Mouse (Mus musculus): ENCODE data around the gene Gprc5a. TPM values are rescaled to one million over a fixed set of nuclear protein-coding genes. Genes with fewer than 3 reads are reported as not detected.
A peak's percentile ranks its signal among the peaks of the same experiment; 100 is the strongest.

Gprc5a gene
- under 1 TPM; 0.21 to 0.26 TPM for total RNA-seq (2021)

GRCm38 (mm10) chr6:135065236-135065957, at the start of gene Gprc5a:
TSS of gene Gprc5a (plus strand) at chr6:135065651.
- intact Hi-C loops (cut with DNase I): no loop called here
- peak in 1 of 2 experiments; percentile 47 for DNase-seq (ENCODE audit: extremely low spot score in 1 of 2, low spot score in 2 of 2)

DNA sequence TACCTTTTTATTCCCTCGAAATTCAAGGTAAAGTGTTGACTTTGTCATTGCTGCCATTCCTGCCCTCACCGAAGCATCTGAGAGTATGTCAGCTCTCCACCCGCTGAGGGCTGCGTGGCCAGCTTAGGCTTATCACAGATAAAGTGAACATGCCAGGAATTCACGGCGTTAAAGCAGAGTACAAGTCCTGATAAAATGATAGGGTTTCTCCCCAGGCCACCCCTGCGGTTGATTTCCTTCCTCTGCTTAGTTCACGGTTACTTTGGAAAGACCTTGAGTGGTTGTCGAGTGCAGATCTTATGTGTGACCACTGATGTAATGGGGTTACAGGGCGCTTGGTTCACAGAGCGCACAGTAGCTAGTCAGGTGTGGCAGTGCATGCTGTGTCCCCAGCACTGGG, 48.2 kb upstream of the Gprc5a start:
- no peak for DNase-seq (ENCODE audit: extremely low spot score in 1 of 2, low spot score in 2 of 2)
- intact Hi-C loops (cut with DNase I): no loop called here

DNA sequence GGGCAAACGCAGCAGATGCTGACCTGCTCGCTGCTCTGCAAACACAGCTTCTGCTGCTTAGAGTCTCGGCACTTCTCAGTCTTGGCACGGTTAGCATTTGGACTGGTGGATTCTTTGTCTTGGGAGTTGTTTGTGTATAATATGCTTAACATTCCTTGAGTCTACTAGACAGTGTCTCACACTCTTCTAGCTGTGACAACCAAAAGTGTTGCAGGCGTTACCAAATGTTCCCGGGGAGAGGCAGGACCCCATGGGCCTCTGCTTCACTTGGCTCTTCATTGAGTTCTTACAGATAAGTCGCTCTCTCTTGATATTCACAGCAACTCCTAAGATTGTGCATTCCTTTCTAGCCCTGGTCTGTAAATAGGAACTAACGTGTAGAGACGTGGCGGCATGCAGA, 45.9 kb upstream of the Gprc5a start:
- DNase-seq (ENCODE audit: extremely low spot score in 1 of 2, low spot score in 2 of 2): no peak
- intact Hi-C loops (cut with DNase I): no loop called here

- intact Hi-C loops (cut with DNase I): no loop called here
- no peak for DNase-seq (ENCODE audit: extremely low spot score in 1 of 2, low spot score in 2 of 2)
These were observed 43.8 kb upstream of the Gprc5a start for GRCm38 (mm10) chr6:135021633-135022032.

GRCm38 (mm10) chr6:135023379-135023778, 42.1 kb upstream of the Gprc5a start:
- intact Hi-C loops (cut with DNase I): no loop called here
- DNase-seq (ENCODE audit: extremely low spot score in 1 of 2, low spot score in 2 of 2): no peak

GRCm38 (mm10) chr6:135024781-135025420, 40.5 kb upstream of the Gprc5a start:
- intact Hi-C loops (cut with DNase I): loop anchor here (5.0 kb wide), 1 partner anchor 57 kb away; no protein-coding TSS in a partner anchor
- DNase-seq (ENCODE audit: extremely low spot score in 1 of 2, low spot score in 2 of 2): no peak

DNA sequence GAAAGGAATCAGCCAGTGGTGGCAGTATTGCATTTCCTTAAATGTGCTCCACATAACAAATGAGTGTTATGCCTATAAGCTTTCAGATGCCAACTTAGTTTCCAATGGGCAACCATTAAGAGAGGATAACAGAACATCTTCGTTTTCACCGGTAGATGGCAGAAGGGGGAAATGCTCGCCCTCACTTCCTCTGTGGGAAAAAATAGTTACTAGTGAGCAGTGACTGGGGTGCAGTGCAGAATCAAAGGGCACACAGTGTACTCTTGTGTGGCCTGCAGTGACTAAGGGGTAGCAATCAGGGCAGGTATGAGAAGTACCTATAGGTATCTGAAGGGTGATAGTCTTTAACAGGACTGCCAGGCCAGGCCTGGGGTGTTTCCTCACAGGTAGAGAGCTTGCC, 39.2 kb upstream of the Gprc5a start:
- intact Hi-C loops (cut with DNase I): loop anchor here (5.0 kb wide), 1 partner anchor 56 kb away; no protein-coding TSS in a partner anchor
- peak in 1 of 2 experiments; percentile 48 for DNase-seq (ENCODE audit: extremely low spot score in 1 of 2, low spot score in 2 of 2)

DNA sequence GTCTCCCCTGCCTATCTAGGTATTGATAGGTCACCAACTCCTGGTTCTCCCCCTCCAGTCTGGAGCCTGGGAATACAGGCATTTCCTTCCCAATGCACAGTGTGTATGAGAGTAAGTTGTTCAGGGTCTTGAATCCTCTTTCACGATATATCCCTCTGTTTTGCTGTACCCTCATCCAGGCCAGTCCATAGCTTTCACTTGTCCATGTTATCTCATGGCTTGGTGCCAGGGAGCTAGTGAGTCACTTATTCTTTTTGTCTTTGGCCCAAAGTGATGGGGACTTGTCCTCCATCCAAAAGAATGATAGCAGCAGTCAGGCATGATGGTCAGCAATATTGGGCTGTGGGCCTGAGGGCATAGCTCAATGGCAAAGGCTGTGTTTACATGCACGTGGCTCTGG, 38.7 kb upstream of the Gprc5a start:
- intact Hi-C loops (cut with DNase I): loop anchor here (5.0 kb wide), 1 partner anchor 56 kb away; no protein-coding TSS in a partner anchor

DNA sequence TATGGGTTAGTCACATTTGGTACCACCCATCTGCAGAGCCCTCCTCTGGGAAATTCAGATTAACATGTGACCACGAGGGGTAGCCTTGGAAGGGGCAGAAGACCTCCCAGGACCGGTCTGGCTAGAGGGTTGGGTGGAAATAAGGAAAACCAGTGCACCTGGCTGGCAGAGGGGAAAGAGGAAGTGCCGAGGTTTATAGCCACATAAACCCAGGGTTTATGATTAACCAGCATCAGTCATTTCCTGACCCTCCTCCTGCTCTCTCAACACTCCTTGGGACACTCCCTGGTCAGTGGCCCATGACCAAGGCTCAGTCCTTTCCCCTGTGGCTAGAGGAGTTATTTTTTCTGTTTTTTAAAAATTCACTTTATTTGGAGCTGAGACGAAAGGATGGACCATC, 36.2 kb upstream of the Gprc5a start:
- no peak for DNase-seq (ENCODE audit: extremely low spot score in 1 of 2, low spot score in 2 of 2)
- intact Hi-C loops (cut with DNase I): loop anchor here (5.0 kb wide), 1 partner anchor 53 kb away; no protein-coding TSS in a partner anchor

More for the DNA sequence above, 38.7 kb upstream of the Gprc5a start:
- DNase-seq (ENCODE audit: extremely low spot score in 1 of 2, low spot score in 2 of 2): no peak

- DNase-seq (ENCODE audit: extremely low spot score in 1 of 2, low spot score in 2 of 2): no peak
- intact Hi-C loops (cut with DNase I): no loop called here
These were observed 26.8 kb upstream of the Gprc5a start for GRCm38 (mm10) chr6:135038674-135039073.

DNA sequence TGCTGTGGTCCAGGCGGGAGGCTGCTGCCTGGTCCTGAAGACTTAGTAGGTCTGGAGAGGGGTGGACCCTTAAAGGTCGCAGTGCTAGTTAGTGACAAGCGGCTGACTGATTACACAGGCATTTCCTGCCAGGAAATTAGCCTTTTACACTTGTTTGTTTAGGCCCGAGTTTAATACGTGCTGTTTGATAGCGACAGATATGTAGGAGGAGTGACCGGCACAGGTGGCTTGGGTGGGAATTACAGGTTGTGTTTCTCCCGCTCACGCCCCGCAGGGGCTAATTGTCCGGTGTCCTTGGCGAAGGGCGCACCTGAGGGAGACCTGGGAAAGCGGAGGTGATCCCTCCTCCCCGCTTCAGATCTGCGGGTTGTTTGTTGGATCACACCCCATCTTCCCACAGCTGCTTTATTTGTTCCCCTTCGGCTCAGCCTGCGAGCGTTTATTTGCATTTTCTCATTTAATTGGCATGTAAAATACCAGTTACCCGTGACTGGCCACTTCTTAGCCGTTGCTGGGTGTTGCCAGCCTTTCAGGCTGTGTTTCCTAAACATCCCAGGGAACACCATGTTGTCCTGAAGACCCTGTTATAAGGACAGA, 25.1 kb upstream of the Gprc5a start:
- intact Hi-C loops (cut with DNase I): no loop called here
- no peak for DNase-seq (ENCODE audit: extremely low spot score in 1 of 2, low spot score in 2 of 2)

GRCm38 (mm10) chr6:135041930-135042329, 23.5 kb upstream of the Gprc5a start:
- intact Hi-C loops (cut with DNase I): no loop called here

GRCm38 (mm10) chr6:135047276-135047675, 18.2 kb upstream of the Gprc5a start:
- DNase-seq (ENCODE audit: extremely low spot score in 1 of 2, low spot score in 2 of 2): no peak
- intact Hi-C loops (cut with DNase I): no loop called here

More at GRCm38 (mm10) chr6:135041930-135042329, 23.5 kb upstream of the Gprc5a start:
- no peak for DNase-seq (ENCODE audit: extremely low spot score in 1 of 2, low spot score in 2 of 2)

DNA sequence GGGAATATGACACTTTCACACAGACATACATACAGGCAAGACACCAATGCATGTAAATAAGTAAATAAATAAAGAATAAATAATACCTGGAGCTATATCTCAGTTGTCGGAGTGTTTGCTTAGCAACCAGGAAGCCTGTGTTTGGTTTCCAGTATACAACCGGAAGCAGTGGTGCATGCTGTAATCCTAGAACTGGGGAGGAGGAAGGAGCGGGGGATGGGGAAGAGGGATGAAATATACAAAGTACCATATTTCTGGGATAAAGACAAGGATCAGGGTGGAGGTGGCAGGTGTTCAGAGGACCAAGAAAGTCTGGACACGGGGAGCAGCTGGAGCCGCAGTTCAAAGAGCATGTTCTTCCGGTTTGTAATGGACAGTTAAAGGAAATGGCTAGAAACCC, 16.9 kb upstream of the Gprc5a start:
- DNase-seq (ENCODE audit: extremely low spot score in 1 of 2, low spot score in 2 of 2): no peak

DNA sequence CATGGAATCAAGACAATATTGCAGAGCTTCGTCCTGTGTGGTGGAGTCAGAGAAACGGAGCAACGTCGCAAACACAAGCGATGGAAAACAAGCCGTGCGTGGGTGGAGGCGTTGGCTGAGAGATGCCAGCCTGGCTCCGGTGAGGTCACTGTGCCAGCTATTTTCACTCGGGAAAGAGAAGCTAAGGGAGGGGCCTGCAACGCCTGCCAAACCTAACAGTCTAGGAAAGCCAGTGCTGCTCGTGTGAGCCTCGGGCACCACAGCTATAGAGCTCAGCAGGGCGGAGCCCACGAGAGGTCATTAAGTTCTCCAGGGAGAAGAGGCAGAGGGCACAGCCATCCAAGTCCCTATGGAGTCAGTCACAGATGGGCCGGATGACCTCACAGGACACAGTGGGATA, 16.5 kb upstream of the Gprc5a start:
- DNase-seq (ENCODE audit: extremely low spot score in 1 of 2, low spot score in 2 of 2): peak in 1 of 2 experiments; percentile 30
- intact Hi-C loops (cut with DNase I): no loop called here

More for the DNA sequence above, 16.9 kb upstream of the Gprc5a start:
- intact Hi-C loops (cut with DNase I): no loop called here

- no peak for DNase-seq (ENCODE audit: extremely low spot score in 1 of 2, low spot score in 2 of 2)
- intact Hi-C loops (cut with DNase I): no loop called here
These were observed 11.7 kb upstream of the Gprc5a start for GRCm38 (mm10) chr6:135053789-135054188.

DNA sequence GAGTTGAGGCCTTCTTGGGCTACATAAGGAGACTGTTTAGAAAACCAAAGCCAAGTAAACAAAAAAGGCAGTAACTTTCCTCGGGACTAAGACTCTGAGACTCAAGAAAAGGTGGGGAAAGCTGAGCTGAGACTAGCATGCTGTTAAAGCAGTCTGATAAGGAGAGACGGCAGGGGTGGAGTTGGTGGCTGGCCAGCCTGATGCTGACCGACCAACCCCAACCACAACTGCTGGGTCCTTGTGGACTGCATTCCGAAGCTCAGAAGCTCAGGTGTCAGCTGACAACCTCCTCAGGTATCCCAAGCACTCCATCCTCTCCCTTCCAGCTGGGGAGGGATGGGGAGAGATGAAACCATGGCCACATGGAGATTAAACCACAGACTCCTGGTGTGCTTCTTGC, 9.6 kb upstream of the Gprc5a start:
- DNase-seq (ENCODE audit: extremely low spot score in 1 of 2, low spot score in 2 of 2): no peak
- intact Hi-C loops (cut with DNase I): no loop called here

- no peak for DNase-seq (ENCODE audit: extremely low spot score in 1 of 2, low spot score in 2 of 2)
- intact Hi-C loops (cut with DNase I): no loop called here
These were observed 4.7 kb upstream of the Gprc5a start for GRCm38 (mm10) chr6:135060728-135061127.

DNA sequence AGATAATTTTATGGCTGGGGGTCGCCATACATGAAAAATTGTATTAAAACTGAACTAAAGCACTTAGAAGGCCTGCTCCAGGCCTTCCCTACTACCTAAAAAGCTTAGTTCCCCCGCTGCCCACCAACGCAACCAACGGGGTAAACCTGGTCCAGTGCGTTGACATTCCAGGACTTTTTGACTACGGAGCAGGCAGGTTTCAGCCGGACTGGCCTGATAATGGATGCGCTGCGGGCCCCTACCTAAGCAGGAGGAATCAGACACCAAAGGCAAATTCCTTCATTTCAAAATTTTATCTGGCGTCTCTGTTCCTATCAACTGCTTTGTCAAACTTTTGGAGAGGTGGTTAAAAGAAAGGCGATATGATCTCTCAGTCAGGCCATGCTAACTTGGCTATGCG, 830 bp upstream of the Gprc5a start:
- intact Hi-C loops (cut with DNase I): no loop called here
- DNase-seq (ENCODE audit: extremely low spot score in 1 of 2, low spot score in 2 of 2): no peak
